Mouse (Mus musculus): ENCODE data around the gene Hnrnpa1. TPM values are rescaled to one million over a fixed set of nuclear protein-coding genes. Genes with fewer than 3 reads are reported as not detected.
"Not testable (repeated sequence)": the region's sequence is repeated elsewhere in the genome, so short reads cannot be mapped to it uniquely, and the experiment has no call there.

The Hnrnpa1 gene
- total RNA-seq, 2 experiments from 2014 or later = 256 to 265 TPM

- no peak for DNase-seq (ENCODE audit: low spot score in 2 of 2)
- no peak for TF ChIP-seq CTCF (conservative IDR thresholded peaks at IDR 0.05)
- Histone ChIP-seq H3K27ac (no peak overlapping the region), H3K4me3 (no peak overlapping the region)
Measured at GRCm38 (mm10) chr15:103221386-103221785, 18.8 kb upstream of the Hnrnpa1 start.

- no peak for DNase-seq (ENCODE audit: low spot score in 2 of 2)
- TF ChIP-seq CTCF (conservative IDR thresholded peaks at IDR 0.05) = 0 out of 2 replicates have a peak, but pooled peaks have one; percentile 18
- H3K4me3 ChIP-seq = no peak overlapping the region
- no peak overlapping the region for H3K27ac ChIP-seq
Measured at GRCm38 (mm10) chr15:103224161-103224560, 16.1 kb upstream of the Hnrnpa1 start.

GRCm38 (mm10) chr15:103227022-103227421, 13.2 kb upstream of the Hnrnpa1 start:
- Histone ChIP-seq H3K27ac (peak overlapping the region; percentile 18; the same call in 1 of the 2 replicates), H3K4me3 (no peak overlapping the region)
- TF ChIP-seq CTCF (conservative IDR thresholded peaks at IDR 0.05) = no peak

GRCm38 (mm10) chr15:103227572-103227971, 12.7 kb upstream of the Hnrnpa1 start:
- Histone ChIP-seq H3K27ac (peak overlapping the region; percentile 18; the same call in 1 of the 2 replicates), H3K4me3 (no peak overlapping the region)
- TF ChIP-seq CTCF (conservative IDR thresholded peaks at IDR 0.05) = no peak
- no peak for DNase-seq (ENCODE audit: low spot score in 2 of 2)

More at GRCm38 (mm10) chr15:103227022-103227421, 13.2 kb upstream of the Hnrnpa1 start:
- no peak for DNase-seq (ENCODE audit: low spot score in 2 of 2)

GRCm38 (mm10) chr15:103228904-103229303, 11.3 kb upstream of the Hnrnpa1 start:
- no peak overlapping the region for H3K27ac ChIP-seq
- no peak overlapping the region for H3K4me3 ChIP-seq
- DNase-seq (ENCODE audit: low spot score in 2 of 2) = no peak
- no peak for TF ChIP-seq CTCF (conservative IDR thresholded peaks at IDR 0.05)

GRCm38 (mm10) chr15:103233119-103233518, 7.1 kb upstream of the Hnrnpa1 start:
- Histone ChIP-seq H3K4me3 (no peak overlapping the region), H3K27ac (no peak overlapping the region)
- no peak for TF ChIP-seq CTCF (conservative IDR thresholded peaks at IDR 0.05)
- DNase-seq (ENCODE audit: low spot score in 2 of 2) = no peak

- TF ChIP-seq CTCF (conservative IDR thresholded peaks at IDR 0.05) = no peak
- DNase-seq (ENCODE audit: low spot score in 2 of 2) = no peak
- Histone ChIP-seq H3K4me3 (no peak overlapping the region), H3K27ac (no peak overlapping the region)
Measured at GRCm38 (mm10) chr15:103237295-103237694, 2.9 kb upstream of the Hnrnpa1 start.

GRCm38 (mm10) chr15:103239130-103239684, 1.0 kb upstream of the Hnrnpa1 start:
- DNase-seq (ENCODE audit: low spot score in 2 of 2) = peak; percentile 89 to 96
- Histone ChIP-seq H3K4me3 (peak overlapping the region; percentile 94), H3K27ac (peak overlapping the region; percentile 97)
- no peak for TF ChIP-seq CTCF (conservative IDR thresholded peaks at IDR 0.05)

- TF ChIP-seq CTCF (conservative IDR thresholded peaks at IDR 0.05) = no peak
- H3K27ac ChIP-seq = peak within 1 kb of the TSS; percentile 97
- peak within 1 kb of the TSS; percentile 94 for H3K4me3 ChIP-seq
- peak; percentile 97 to 98 for DNase-seq (ENCODE audit: low spot score in 2 of 2)
Measured at GRCm38 (mm10) chr15:103239685-103240159, 510 bp upstream of the Hnrnpa1 start, which contains the start of gene Cbx5. TSS of gene Cbx5 (minus strand) at chr15:103239816.

GRCm38 (mm10) chr15:103241071-103242018, 1.1 kb downstream of the Hnrnpa1 start:
- DNase-seq (ENCODE audit: low spot score in 2 of 2) = not testable (repeated sequence)
- H3K4me3 ChIP-seq = peak overlapping the region; percentile 94
- peak overlapping the region; percentile 97 for H3K27ac ChIP-seq

- no peak for TF ChIP-seq CTCF (conservative IDR thresholded peaks at IDR 0.05)
- Histone ChIP-seq H3K27ac (no peak overlapping the region), H3K4me3 (no peak overlapping the region; the same call in 1 of the 2 replicates)
- DNase-seq (ENCODE audit: low spot score in 2 of 2) = no peak
Measured at GRCm38 (mm10) chr15:103242885-103243284, 2.7 kb downstream of the Hnrnpa1 start.

GRCm38 (mm10) chr15:103245616-103246015, 5.4 kb downstream of the Hnrnpa1 start:
- no peak overlapping the region for H3K4me3 ChIP-seq
- DNase-seq (ENCODE audit: low spot score in 2 of 2) = no peak
- no peak for TF ChIP-seq CTCF (conservative IDR thresholded peaks at IDR 0.05)
- H3K27ac ChIP-seq = no peak overlapping the region

Data from layer of hippocampus, adult 2 months (tissue).